Mouse (Mus musculus): ENCODE measurements at regions not wholly inside any gene's neighbourhood (a gene's known extent, or its start where the extent isn't known, plus 50 kb on each side); places are given as distances from the start of the nearest gene placed in this dataset.

- DNase-seq (ENCODE audit: low spot score in 2 of 2) = no peak
These were observed 289.2 kb upstream of the Zfp64 start for GRCm38 (mm10) chr2:169244572-169244971.

- DNase-seq (ENCODE audit: low spot score in 2 of 2) = no peak
These were observed 288.6 kb upstream of the Zfp64 start for GRCm38 (mm10) chr2:169243981-169244380.

GRCm38 (mm10) chr2:169237856-169238255, 282.5 kb upstream of the Zfp64 start:
- DNase-seq (ENCODE audit: low spot score in 2 of 2) = no peak

GRCm38 (mm10) chr2:169237321-169237720, 281.9 kb upstream of the Zfp64 start:
- DNase-seq (ENCODE audit: low spot score in 2 of 2) = no peak

GRCm38 (mm10) chr2:169234368-169235070, 279.1 kb upstream of the Zfp64 start:
- no peak for DNase-seq (ENCODE audit: low spot score in 2 of 2)

GRCm38 (mm10) chr2:169233151-169234123, 278.1 kb upstream of the Zfp64 start:
- no peak for DNase-seq (ENCODE audit: low spot score in 2 of 2)

GRCm38 (mm10) chr2:169222264-169222663, 266.9 kb upstream of the Zfp64 start:
- no peak for DNase-seq (ENCODE audit: low spot score in 2 of 2)

GRCm38 (mm10) chr2:169221141-169221540, 265.8 kb upstream of the Zfp64 start:
- DNase-seq (ENCODE audit: low spot score in 2 of 2) = no peak

GRCm38 (mm10) chr2:169215546-169216043, 260.2 kb upstream of the Zfp64 start:
- no peak for DNase-seq (ENCODE audit: low spot score in 2 of 2)

GRCm38 (mm10) chr2:169214396-169214795, 259.0 kb upstream of the Zfp64 start:
- DNase-seq (ENCODE audit: low spot score in 2 of 2) = no peak

- no peak for DNase-seq (ENCODE audit: low spot score in 2 of 2)
These were observed 257.9 kb upstream of the Zfp64 start for GRCm38 (mm10) chr2:169213314-169213713.

GRCm38 (mm10) chr2:169212676-169213257, 257.4 kb upstream of the Zfp64 start:
- no peak for DNase-seq (ENCODE audit: low spot score in 2 of 2)

- DNase-seq (ENCODE audit: low spot score in 2 of 2) = no peak
These were observed 248.9 kb upstream of the Zfp64 start for GRCm38 (mm10) chr2:169204254-169204752.

- no peak for DNase-seq (ENCODE audit: low spot score in 2 of 2)
These were observed 236.6 kb upstream of the Zfp64 start for GRCm38 (mm10) chr2:169191974-169192373.

- DNase-seq (ENCODE audit: low spot score in 2 of 2) = no peak
These were observed 236.1 kb upstream of the Zfp64 start for GRCm38 (mm10) chr2:169191465-169191864.

- no peak for DNase-seq (ENCODE audit: low spot score in 2 of 2)
These were observed 222.2 kb upstream of the Zfp64 start for GRCm38 (mm10) chr2:169177565-169177964.

GRCm38 (mm10) chr2:169168795-169169194, 213.4 kb upstream of the Zfp64 start:
- no peak for DNase-seq (ENCODE audit: low spot score in 2 of 2)

GRCm38 (mm10) chr2:169168376-169168775, 213.0 kb upstream of the Zfp64 start:
- DNase-seq (ENCODE audit: low spot score in 2 of 2) = no peak

- DNase-seq (ENCODE audit: low spot score in 2 of 2) = no peak
These were observed 206.3 kb upstream of the Zfp64 start for GRCm38 (mm10) chr2:169161651-169162050.

- no peak for DNase-seq (ENCODE audit: low spot score in 2 of 2)
These were observed 203.4 kb upstream of the Zfp64 start for GRCm38 (mm10) chr2:169158760-169159159.

GRCm38 (mm10) chr2:169158005-169158673, 202.8 kb upstream of the Zfp64 start:
- DNase-seq (ENCODE audit: low spot score in 2 of 2) = no peak

Data from layer of hippocampus, adult 8-10 months (tissue).